Comparison of ENCODE assay signal across 9 mouse cellular contexts in the genomic region with DNA sequence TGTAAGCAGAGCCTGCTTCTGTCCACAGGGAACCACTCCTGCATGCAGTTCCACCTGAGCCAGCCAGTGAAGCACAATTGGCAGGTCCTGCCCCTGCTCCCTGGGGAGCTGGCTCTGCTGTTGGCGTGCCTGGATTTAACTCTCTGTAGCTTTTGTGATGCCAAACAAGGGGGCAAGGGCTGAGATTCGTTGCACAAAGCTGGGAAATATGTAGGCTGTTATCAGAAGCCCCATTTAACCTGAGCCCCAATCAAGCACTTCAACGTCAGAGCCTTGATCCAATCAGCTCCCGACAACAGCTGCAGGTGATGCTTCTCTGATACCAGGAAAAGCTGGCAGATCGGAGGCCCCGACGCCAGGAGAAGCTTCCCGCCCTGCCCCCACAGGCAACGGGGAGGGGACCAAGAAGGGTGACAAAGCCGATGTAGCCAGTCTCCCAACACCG. TPM values are rescaled to one million over a fixed set of nuclear protein-coding genes. Genes with fewer than 3 reads are reported as not detected.
DNase-seq lines count a peak whose midpoint lies in the region; ATAC-seq and TF ChIP-seq lines count a peak whose summit lies in the region.
"Had no signal": no experiment of that assay in that cellular context is flagged by ENCODE, and none has a peak within 500 bp of the region (broad histone marks: within the 10 kb centered on the region; RNA-seq: fewer than 3 reads in every experiment).

No protein-coding gene starts in this region.

- no peak overlapping the region for H3K27ac ChIP-seq in heart, embryonic 13.5 days (replicated peaks)
- H3K27ac ChIP-seq in forebrain, embryonic 11.5 days (ENCODE audit: low read depth, low read length) = no peak overlapping the region
- no peak overlapping the region for H3K27ac ChIP-seq in olfactory bulb, adult 2 months (ENCODE audit: insufficient read depth, low read depth, low read length)
- H3K27ac ChIP-seq: liver, embryonic 15.5 days had no signal

- DNase-seq in heart, postnatal 10 days = no peak
- no peak for DNase-seq in forebrain, embryonic 11.5 days (ENCODE audit: low spot score)
- DNase-seq in layer of hippocampus, postnatal 10 days (ENCODE audit: low spot score in 2 of 2) = peak; percentile 57 to 67
- no peak for DNase-seq in yolk sac, embryonic 10.5 days (ENCODE audit: low spot score)
- no peak for DNase-seq in ovary, postnatal 14 days (ENCODE audit: low spot score)
- no peak for DNase-seq in adrenal gland, adult 8-10 months

- no peak overlapping the region for H3K9ac ChIP-seq in heart, embryonic 13.5 days
- H3K9ac ChIP-seq in forebrain, embryonic 11.5 days (ENCODE audit: low read length) = peak overlapping the region; percentile 43
- H3K9ac ChIP-seq: liver, embryonic 15.5 days had no signal

- no peaks in the 10 kb centered on the region for H3K9me3 ChIP-seq in heart, embryonic 13.5 days
- H3K9me3 ChIP-seq in forebrain, embryonic 11.5 days (ENCODE audit: control insufficient read depth, low read length) = no peaks in the 10 kb centered on the region
- H3K9me3 ChIP-seq: liver, embryonic 15.5 days had no signal

- no peak for ATAC-seq in heart, embryonic 13.5 days (ENCODE audit: extremely low read depth, insufficient number of reproducible peaks, low FRiP score, low TSS enrichment)
- peak; percentile 37; the same call in 1 of the 2 replicates for ATAC-seq in forebrain, embryonic 11.5 days (replicated peaks; ENCODE audit: low FRiP score)

- intact Hi-C loops in heart, postnatal 10 days (cut with DNase I) = no loop called here

- H3K4me2 ChIP-seq in heart, embryonic 13.5 days = peak overlapping the region; percentile 5; the same call in 1 of the 2 replicates
- peak overlapping the region; percentile 43 for H3K4me2 ChIP-seq in forebrain, embryonic 11.5 days (ENCODE audit: low read depth, low read length, severe bottlenecking)
- H3K4me2 ChIP-seq: liver, embryonic 15.5 days had no signal

- TF ChIP-seq CTCF in olfactory bulb, adult 2 months (IDR thresholded peaks at IDR 0.05; ENCODE audit: insufficient read depth, low read depth, low read length) = no peak

- 4% methylated on average over 11 of the region's 11 CpGs for WGBS in heart, embryonic 13.5 days
- WGBS in forebrain, embryonic 11.5 days = 2% methylated on average over 11 of the region's 11 CpGs
- WGBS in olfactory bulb, adult 2 months = 4% methylated on average over 11 of the region's 11 CpGs

- peaks cover 96% of the 10 kb centered on the region for H3K27me3 ChIP-seq in heart, embryonic 13.5 days (replicated peaks)
- peaks cover 6% of the 10 kb centered on the region for H3K27me3 ChIP-seq in forebrain, embryonic 11.5 days (ENCODE audit: control insufficient read depth, insufficient read depth, low read length)

- peaks cover 8% of the 10 kb centered on the region for H3K4me1 ChIP-seq in heart, embryonic 13.5 days
- peaks cover 13% of the 10 kb centered on the region for H3K4me1 ChIP-seq in forebrain, embryonic 11.5 days (replicated peaks; ENCODE audit: control insufficient read depth, insufficient read depth, low read length)
- peaks cover 23% of the 10 kb centered on the region for H3K4me1 ChIP-seq in olfactory bulb, adult 2 months (ENCODE audit: control insufficient read depth, insufficient read depth, low read length)
- H3K4me1 ChIP-seq: liver, embryonic 15.5 days had no signal

- H3K4me3 ChIP-seq in heart, embryonic 13.5 days = no peak overlapping the region
- H3K4me3 ChIP-seq in forebrain, embryonic 11.5 days (ENCODE audit: low read depth, low read length) = peak overlapping the region; percentile 56; the same call in 1 of the 2 replicates
- peak overlapping the region; percentile 50 for H3K4me3 ChIP-seq in olfactory bulb, adult 2 months (ENCODE audit: insufficient read depth, low read depth, low read length)
- H3K4me3 ChIP-seq: liver, embryonic 15.5 days had no signal

- H3K36me3 ChIP-seq in heart, embryonic 13.5 days = no peaks in the 10 kb centered on the region
- H3K36me3 ChIP-seq in forebrain, embryonic 11.5 days (ENCODE audit: control insufficient read depth, insufficient read depth, low read length) = no peaks in the 10 kb centered on the region
- H3K36me3 ChIP-seq: liver, embryonic 15.5 days had no signal

- 0 out of 2 replicates have a peak, but pooled peaks have one; percentile 2 for TF ChIP-seq POLR2A in olfactory bulb, adult 2 months (IDR thresholded peaks at IDR 0.05; ENCODE audit: insufficient read depth, low read depth, low read length)

RNA-seq across cellular contexts. Expression of a gene that starts 2.5 kb away (rescaled TPM):
- polyA plus RNA-seq in heart, embryonic 13.5 days (2015; fragmentation: Nextera tagmentation; extraction: Ambion mirVana) = 0.29 and 0.79 TPM in 2 replicates
- total RNA-seq in heart, postnatal 10 days (2021) = under 1 TPM; 0.26 to 0.35 TPM
- 19.9 and 21.9 TPM in 2 replicates for polyA plus RNA-seq in forebrain, embryonic 11.5 days (2014; fragmentation: Nextera tagmentation; extraction: Ambion mirVana)
- 100 to 1,000 TPM; 141 to 168 TPM for total RNA-seq in layer of hippocampus, postnatal 10 days (2021)
- polyA plus RNA-seq in olfactory bulb, adult 2 months (2012; ENCODE audit: insufficient read depth, insufficient read length, low replicate concordance, missing spikeins) = 75.6 and 87.2 TPM in 2 replicates
- total RNA-seq in adrenal gland, adult 8-10 months (2022) = 10 to 100 TPM in 1 of 4 experiments, 1 to 10 TPM in 3; 3.9 to 12.0 (median 7.8) TPM

Comparison
In these comparisons a context has a peak if more than half of its experiments do, and no peak if none do; other contexts are left out.
1. DNase-seq: peak in layer of hippocampus, postnatal 10 days (2 of 2); none in heart, postnatal 10 days (0 of 2), forebrain, embryonic 11.5 days (single experiment), yolk sac, embryonic 10.5 days (single experiment), ovary, postnatal 14 days (single experiment) and adrenal gland, adult 8-10 months (single experiment).
2. RNA of a gene that starts 2.5 kb away (total RNA-seq): 141 to 168 TPM in layer of hippocampus, postnatal 10 days; 3.9 to 12.0 TPM in adrenal gland, adult 8-10 months and 0.26 to 0.35 TPM in heart, postnatal 10 days; every median in the first group is over 10 times any median in the second.